Mouse (Mus musculus): ENCODE data around the gene Csnk1g2.

Csnk1g2 gene

GRCm38 (mm10) chr10:80682003-80682402 is 59.4 kb downstream of the Csnk1g2 start:
- peak in 1 of 2 experiments; percentile 47 for DNase-seq

GRCm38 (mm10) chr10:80683647-80684046 is 61.0 kb downstream of the Csnk1g2 start:
- no peak for DNase-seq

- peak; percentile 74 to 76 for DNase-seq
These were observed 61.6 kb downstream of the Csnk1g2 start for GRCm38 (mm10) chr10:80684214-80684613.

- DNase-seq = no peak
These were observed 62.3 kb downstream of the Csnk1g2 start for GRCm38 (mm10) chr10:80684984-80685383.

- DNase-seq = no peak
These were observed 64.0 kb downstream of the Csnk1g2 start for GRCm38 (mm10) chr10:80686617-80687016.

GRCm38 (mm10) chr10:80687850-80688249 is 65.2 kb downstream of the Csnk1g2 start:
- peak in 1 of 2 experiments; percentile 59 for DNase-seq
